Mouse (Mus musculus) liver, embryonic 14.5 days (tissue): ENCODE results near the gene Cpne7.

Experiments
- CTCF ChIP-seq: IDR thresholded peaks from 2 replicates; pipeline ENCODE4 v1.5.1; 2016; ENCODE audit warnings: antibody characterized with exemption, low read depth, control low read depth
- EP300 ChIP-seq: IDR thresholded peaks from 2 replicates; pipeline ENCODE4 v1.6.1; 2016; ENCODE audit warnings: antibody characterized with exemption, low read depth

DNA sequence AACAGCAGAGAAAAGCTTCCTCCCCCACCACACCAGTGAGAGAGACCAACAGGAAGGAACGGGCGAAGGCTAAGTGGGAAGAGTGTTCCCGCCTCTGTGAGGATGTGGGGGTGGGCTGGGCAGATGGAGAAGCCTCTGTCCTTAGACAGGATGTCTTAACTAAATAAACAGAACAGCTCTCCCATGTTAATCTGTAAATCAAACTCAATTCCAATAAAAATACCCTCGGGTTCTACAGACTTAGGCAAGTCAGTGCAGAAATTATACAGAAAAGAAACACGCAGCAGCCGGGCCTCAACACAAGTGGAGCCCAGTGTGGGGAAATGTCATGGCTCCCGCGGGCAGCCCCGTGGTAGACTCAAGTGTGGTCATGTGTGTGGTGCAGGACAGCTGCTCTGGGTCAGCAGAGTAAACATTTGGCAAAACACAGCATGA, 33.6 kb downstream of the Cpne7 start:
- no peak for TF ChIP-seq EP300
- TF ChIP-seq CTCF, result no peak
